In the genomic region with DNA sequence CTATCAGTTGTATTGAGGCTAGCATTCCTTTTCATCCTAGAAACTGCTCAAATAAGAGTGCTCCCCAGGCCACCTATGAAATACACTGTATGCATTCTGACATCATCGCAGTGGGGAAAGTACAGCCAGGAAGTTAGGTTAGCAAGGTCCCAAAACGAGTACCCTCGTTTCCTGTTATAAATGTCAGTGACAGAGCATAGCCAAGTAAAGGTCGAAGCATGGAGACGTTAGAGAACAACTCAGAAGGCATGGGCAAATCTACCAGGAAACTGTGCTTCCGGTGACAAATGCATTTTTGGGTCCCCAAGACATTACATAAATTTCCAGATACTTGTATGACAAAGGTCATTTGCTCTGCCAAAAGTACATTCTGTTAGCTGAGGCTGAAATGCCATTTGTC, we compare ENCODE assay signal across 20 mouse cellular contexts. TPM values are rescaled to one million over a fixed set of nuclear protein-coding genes. Genes with fewer than 3 reads are reported as not detected.
DNase-seq lines count a peak whose midpoint lies in the region; TF ChIP-seq lines count a peak whose summit lies in the region.
"Had no signal": no experiment of that assay in that cellular context is flagged by ENCODE, and none has a peak within 500 bp of the region (broad histone marks: within the 10 kb centered on the region; RNA-seq: fewer than 3 reads in every experiment).

No protein-coding gene starts in this region.

- no peak overlapping the region for H3K27ac ChIP-seq in heart, adult 2 months
- H3K27ac ChIP-seq: embryonic facial prominence, embryonic 13.5 days; forebrain, embryonic 10.5 days; heart, embryonic 13.5 days; hindbrain, embryonic 10.5 days; midbrain, embryonic 13.5 days; neural tube, embryonic 12.5 days had no signal

- H3K9me3 ChIP-seq in megakaryocyte, embryonic 14.5 days = no peaks in the 10 kb centered on the region
- H3K9me3 ChIP-seq: embryonic facial prominence, embryonic 13.5 days; forebrain, embryonic 10.5 days; heart, embryonic 13.5 days; hindbrain, embryonic 10.5 days; midbrain, embryonic 13.5 days; neural tube, embryonic 12.5 days had no signal

- peak; percentile 7 for DNase-seq in kidney, postnatal 14 days
- no peak for DNase-seq in kidney, postnatal 25 days
- DNase-seq in adipocyte (ENCODE audit: low spot score) (peak; percentile 6), MN1 (ENCODE audit: low spot score) (no peak)
- peak; percentile 24 for DNase-seq in thymus, postnatal 0 days (ENCODE audit: low spot score)
- DNase-seq in heart, adult 2 months = no peak
- no peak for DNase-seq in right cerebral cortex, postnatal 25 days
- DNase-seq: adrenal gland, postnatal 36 days; cerebellum, postnatal 36 days; gastrocnemius, postnatal 36 days; lung, adult 2 months had no signal

- no peaks in the 10 kb centered on the region for H3K79me2 ChIP-seq in heart, adult 2 months (replicated peaks; ENCODE audit: control insufficient read depth, insufficient read depth, low read length)

- no peak for TF ChIP-seq CTCF in heart, adult 2 months (IDR thresholded peaks at IDR 0.05)

- no peak for TF ChIP-seq POLR2A in heart, adult 2 months (IDR thresholded peaks at IDR 0.05; ENCODE audit: insufficient read depth, low read depth, low read length)

- 30% methylated on average over 6 of the region's 6 CpGs for WGBS in heart, adult 2 months

- no peak for TF ChIP-seq EP300 in heart, adult 2 months (IDR thresholded peaks at IDR 0.05; ENCODE audit: insufficient read depth, low read depth, low read length)

- no peaks in the 10 kb centered on the region for H3K36me3 ChIP-seq in megakaryocyte, embryonic 14.5 days (replicated peaks; ENCODE audit: low read length)
- H3K36me3 ChIP-seq in heart, adult 2 months (ENCODE audit: control insufficient read depth, insufficient read depth, low read length) = no peaks in the 10 kb centered on the region
- H3K36me3 ChIP-seq: embryonic facial prominence, embryonic 13.5 days; forebrain, embryonic 10.5 days; heart, embryonic 13.5 days; hindbrain, embryonic 10.5 days; midbrain, embryonic 13.5 days; neural tube, embryonic 12.5 days had no signal

- H3K4me3 ChIP-seq in megakaryocyte, embryonic 14.5 days (replicated peaks) = peak overlapping the region; percentile 83
- H3K4me3 ChIP-seq in heart, adult 2 months = no peak overlapping the region
- H3K4me3 ChIP-seq: embryonic facial prominence, embryonic 13.5 days; forebrain, embryonic 10.5 days; heart, embryonic 13.5 days; hindbrain, embryonic 10.5 days; midbrain, embryonic 13.5 days; neural tube, embryonic 12.5 days had no signal

- intact Hi-C loops in heart, adult 2 months (cut with DNase I) = no loop called here

- peaks cover 65% of the 10 kb centered on the region for H3K4me1 ChIP-seq in megakaryocyte, embryonic 14.5 days
- no peaks in the 10 kb centered on the region for H3K4me1 ChIP-seq in heart, adult 2 months (ENCODE audit: control insufficient read depth, insufficient read depth, low read length)
- H3K4me1 ChIP-seq: embryonic facial prominence, embryonic 13.5 days; forebrain, embryonic 10.5 days; heart, embryonic 13.5 days; midbrain, embryonic 13.5 days; neural tube, embryonic 12.5 days had no signal

- no peaks in the 10 kb centered on the region for H3K27me3 ChIP-seq in megakaryocyte, embryonic 14.5 days (replicated peaks)
- H3K27me3 ChIP-seq in heart, adult 2 months (ENCODE audit: control insufficient read depth, insufficient read depth, low read length) = no peaks in the 10 kb centered on the region
- H3K27me3 ChIP-seq: embryonic facial prominence, embryonic 13.5 days; heart, embryonic 13.5 days; midbrain, embryonic 13.5 days; neural tube, embryonic 12.5 days had no signal

- H3K9ac ChIP-seq in heart, adult 2 months (ENCODE audit: low read depth, low read length) = no peak overlapping the region
- H3K9ac ChIP-seq: embryonic facial prominence, embryonic 13.5 days; heart, embryonic 13.5 days; midbrain, embryonic 13.5 days; neural tube, embryonic 12.5 days had no signal

RNA-seq across cellular contexts. Expression of gene A1cf, which starts 41.9 kb away (rescaled TPM):
- not detected in 2 replicates for polyA plus RNA-seq in megakaryocyte, embryonic 14.5 days (2012; ENCODE audit: insufficient read depth, low replicate concordance)
- polyA plus RNA-seq in thymus, postnatal 0 days (2015; fragmentation: Nextera tagmentation; extraction: Ambion mirVana) = not detected in 2 replicates
- total RNA-seq in heart, adult 2 months (2021) = not detected
- polyA plus RNA-seq in heart, adult 2 months (2012; rRNA removed) = 0.03 TPM in 1 of 2 replicates, not detected in the other
- total RNA-seq: gastrocnemius, postnatal 36 days; MEL had no signal
- polyA plus RNA-seq: embryonic facial prominence, embryonic 13.5 days; forebrain, embryonic 10.5 days; hindbrain, embryonic 10.5 days; limb, embryonic 14.5 days; lung, adult 2 months; midbrain, embryonic 13.5 days; neural tube, embryonic 12.5 days had no signal

Comparison
In these comparisons a context has a peak if more than half of its experiments do, and no peak if none do; other contexts are left out.
1. DNase-seq: peak in kidney, postnatal 14 days (single experiment), adipocyte (single experiment) and thymus, postnatal 0 days (single experiment); none in kidney, postnatal 25 days (0 of 2), MN1 (single experiment), heart, adult 2 months (0 of 2) and right cerebral cortex, postnatal 25 days (single experiment).